Mouse (Mus musculus) hindbrain, embryonic 14.5 days (tissue): Measurements from ENCODE around the gene Trim44. TPM values are rescaled to one million over a fixed set of nuclear protein-coding genes. Genes with fewer than 3 reads are reported as not detected.

ENCODE experiments used
- ATAC-seq: fragments of 200-750 bp; cut with Nextera tagmentation; 2 replicates; pipeline ENCODE4 v1.8.0; 2017; ENCODE audit warnings: moderate number of reproducible peaks, mild to moderate bottlenecking, moderate TSS enrichment, moderate library complexity; ENCODE audit not compliant: low FRiP score
- DNase-seq: peaks from one replicate; pipeline ENCODE4 v3.0.0-alpha.2; 2015; ENCODE audit warnings: low spot score
- H3K27ac ChIP-seq: fragments of 300-500 bp; sonication (generic); 2 replicates; pipeline ENCODE4 v1.5.1; 2014; ENCODE audit warnings: mild to moderate bottlenecking, moderate library complexity
- H3K27me3 ChIP-seq: fragments of 300-500 bp; sonication (generic); 2 replicates; pipeline ENCODE4 v1.6.1; 2014; ENCODE audit warnings: mild to moderate bottlenecking, low read length, mixed read lengths; ENCODE audit not compliant: control insufficient read depth, insufficient read depth
- H3K36me3 ChIP-seq: fragments of 300-500 bp; sonication (generic); replicated peaks from 2 replicates; pipeline ENCODE4 v1.6.1; 2014; ENCODE audit not compliant: control insufficient read depth, insufficient read depth
- H3K4me1 ChIP-seq: fragments of 300-500 bp; sonication (generic); replicated peaks from 2 replicates; pipeline ENCODE4 v1.6.1; 2014; ENCODE audit warnings: antibody characterized with exemption, low read length, mixed read lengths; ENCODE audit not compliant: control insufficient read depth, insufficient read depth
- H3K4me2 ChIP-seq: fragments of 300-500 bp; sonication (generic); replicated peaks from 2 replicates; pipeline ENCODE4 v1.6.1; 2014; ENCODE audit warnings: mild to moderate bottlenecking, moderate library complexity
- H3K4me3 ChIP-seq: fragments of 300-500 bp; sonication (generic); replicated peaks from 2 replicates; pipeline ENCODE4 v1.5.1; 2014; ENCODE audit warnings: mild to moderate bottlenecking, low read length
- H3K9ac ChIP-seq: fragments of 300-500 bp; sonication (generic); 2 replicates; pipeline ENCODE4 v1.6.1; 2014
- H3K9me3 ChIP-seq: fragments of 300-500 bp; sonication (generic); 2 replicates; pipeline ENCODE4 v1.6.1; 2016; ENCODE audit warnings: low read length; ENCODE audit not compliant: control insufficient read depth
- WGBS: fragments of 180-500 bp; shearing (Covaris S2); extraction: QIAGEN DNeasy Blood & Tissue Kit; methylation state at CpG from one replicate; pipeline ENCODE4 v1.1.7; 2014; 5-methylcytosine and 5-hydroxymethylcytosine counted together
- polyA plus RNA-seq: library from polyadenylated mRNA; unstranded; fragments of >200 nt; fragmentation: Nextera tagmentation; extraction: Ambion mirVana; gene quantifications from 2 replicates; pipeline ENCODE4 v1.2.1, GENCODE M21; 2014

The Trim44 gene
- polyA plus RNA-seq, 1 experiment from 2014 or later, result 74.2 TPM

- H3K27ac ChIP-seq, result no peak overlapping the region
- DNase-seq (no peak), ATAC-seq (no peak)
- 85% methylated on average over 4 of the region's 4 CpGs for WGBS
- H3K9me3 ChIP-seq, result no peaks in the 10 kb centered on the region
- no peak overlapping the region for H3K4me3 ChIP-seq
- no peak overlapping the region for H3K4me2 ChIP-seq
- H3K27me3 ChIP-seq, result no peaks in the 10 kb centered on the region
- no peaks in the 10 kb centered on the region for H3K36me3 ChIP-seq
- peaks cover 15% of the 10 kb centered on the region for H3K4me1 ChIP-seq
- no peak overlapping the region for H3K9ac ChIP-seq
These were observed 3.0 kb upstream of the Trim44 start for GRCm38 (mm10) chr2:102410615-102411014.

GRCm38 (mm10) chr2:102409741-102410140 is 2.1 kb upstream of the Trim44 start:
- H3K4me3 ChIP-seq, result no peak overlapping the region
- H3K27me3 ChIP-seq, result no peaks in the 10 kb centered on the region
- 94% methylated on average over 3 of the region's 3 CpGs for WGBS
- no peaks in the 10 kb centered on the region for H3K9me3 ChIP-seq
- peaks cover 15% of the 10 kb centered on the region for H3K4me1 ChIP-seq
- no peak overlapping the region for H3K4me2 ChIP-seq
- ATAC-seq (no peak), DNase-seq (no peak)
- no peak overlapping the region for H3K27ac ChIP-seq
- no peaks in the 10 kb centered on the region for H3K36me3 ChIP-seq
- no peak overlapping the region for H3K9ac ChIP-seq

- 77% methylated on average over 4 of the region's 4 CpGs for WGBS
- Histone ChIP-seq H3K27me3 (no peaks in the 10 kb centered on the region), H3K9ac (no peak overlapping the region), H3K4me1 (peaks cover 15% of the 10 kb centered on the region), H3K9me3 (no peaks in the 10 kb centered on the region), H3K27ac (no peak overlapping the region), H3K36me3 (no peaks in the 10 kb centered on the region), H3K4me3 (no peak overlapping the region), H3K4me2 (peak overlapping the region; percentile 39; the same call in 1 of the 2 replicates)
- DNase-seq, result peak; percentile 42
- peak; percentile 44; the same call in 1 of the 2 replicates for ATAC-seq
These were observed 1.0 kb downstream of the Trim44 start for GRCm38 (mm10) chr2:102406324-102407304.

GRCm38 (mm10) chr2:102403982-102404381 is 3.6 kb downstream of the Trim44 start:
- 66% methylated on average over 5 of the region's 5 CpGs for WGBS
- no peak for ATAC-seq

GRCm38 (mm10) chr2:102403306-102403705 is 4.3 kb downstream of the Trim44 start:
- Histone ChIP-seq H3K4me2 (no peak overlapping the region), H3K4me1 (peaks cover 30% of the 10 kb centered on the region), H3K36me3 (no peaks in the 10 kb centered on the region), H3K9ac (no peak overlapping the region), H3K27me3 (no peaks in the 10 kb centered on the region), H3K9me3 (no peaks in the 10 kb centered on the region), H3K27ac (no peak overlapping the region), H3K4me3 (no peak overlapping the region)
- no peak for ATAC-seq
- 89% methylated on average over 4 of the region's 4 CpGs for WGBS
- no peak for DNase-seq

More at GRCm38 (mm10) chr2:102403982-102404381, 3.6 kb downstream of the Trim44 start:
- Histone ChIP-seq H3K4me3 (no peak overlapping the region), H3K36me3 (no peaks in the 10 kb centered on the region), H3K27ac (no peak overlapping the region), H3K9ac (no peak overlapping the region), H3K4me2 (no peak overlapping the region), H3K9me3 (no peaks in the 10 kb centered on the region), H3K27me3 (no peaks in the 10 kb centered on the region), H3K4me1 (peaks cover 26% of the 10 kb centered on the region)
- DNase-seq, result no peak

- Histone ChIP-seq H3K27ac (peak overlapping the region; percentile 92), H3K27me3 (no peaks in the 10 kb centered on the region), H3K4me1 (peaks cover 24% of the 10 kb centered on the region), H3K9me3 (no peaks in the 10 kb centered on the region), H3K4me3 (peak overlapping the region; percentile 80), H3K36me3 (no peaks in the 10 kb centered on the region), H3K9ac (peak overlapping the region; percentile 90), H3K4me2 (peak overlapping the region; percentile 87)
- no peak for ATAC-seq
- no peak for DNase-seq
- 20% methylated on average over 6 of the region's 6 CpGs for WGBS
These were observed 6.3 kb downstream of the Trim44 start for GRCm38 (mm10) chr2:102401352-102401692.

- ATAC-seq (peak; percentile 95), DNase-seq (peak; percentile 85)
- Histone ChIP-seq H3K4me3 (peak overlapping the region; percentile 80), H3K27ac (peak overlapping the region; percentile 92), H3K9ac (peak overlapping the region; percentile 90), H3K36me3 (no peaks in the 10 kb centered on the region), H3K9me3 (no peaks in the 10 kb centered on the region), H3K4me2 (peak overlapping the region; percentile 87), H3K4me1 (peaks cover 24% of the 10 kb centered on the region), H3K27me3 (no peaks in the 10 kb centered on the region)
- WGBS, result under 1% methylated on average over 93 of the region's 94 CpGs
These were observed 6.8 kb downstream of the Trim44 start for GRCm38 (mm10) chr2:102400605-102401351.

GRCm38 (mm10) chr2:102399864-102400604 is 7.6 kb downstream of the Trim44 start:
- H3K9ac ChIP-seq, result peak overlapping the region; percentile 90
- peak overlapping the region; percentile 87 for H3K4me2 ChIP-seq
- H3K36me3 ChIP-seq, result no peaks in the 10 kb centered on the region
- H3K9me3 ChIP-seq, result no peaks in the 10 kb centered on the region
- DNase-seq (no peak), ATAC-seq (no peak)
- WGBS, result 41% methylated on average over 46 of the region's 48 CpGs
- peak overlapping the region; percentile 92 for H3K27ac ChIP-seq
- peaks cover 24% of the 10 kb centered on the region for H3K4me1 ChIP-seq
- peak overlapping the region; percentile 80 for H3K4me3 ChIP-seq
- no peaks in the 10 kb centered on the region for H3K27me3 ChIP-seq

- no peaks in the 10 kb centered on the region for H3K9me3 ChIP-seq
- H3K9ac ChIP-seq, result no peak overlapping the region
- 91% methylated on average over 1 of the region's 1 CpGs for WGBS
- H3K4me1 ChIP-seq, result peaks cover 24% of the 10 kb centered on the region
- H3K27ac ChIP-seq, result no peak overlapping the region
- H3K4me2 ChIP-seq, result no peak overlapping the region
- DNase-seq (no peak), ATAC-seq (no peak)
- H3K4me3 ChIP-seq, result no peak overlapping the region
- no peaks in the 10 kb centered on the region for H3K27me3 ChIP-seq
- H3K36me3 ChIP-seq, result no peaks in the 10 kb centered on the region
These were observed 11.1 kb downstream of the Trim44 start for GRCm38 (mm10) chr2:102396493-102396892.
